Mouse (Mus musculus): ENCODE results near the gene Lamtor1.
"Not testable (repeated sequence)": the region's sequence is repeated elsewhere in the genome, so short reads cannot be mapped to it uniquely, and the experiment has no call there.

Gene Lamtor1

DNA sequence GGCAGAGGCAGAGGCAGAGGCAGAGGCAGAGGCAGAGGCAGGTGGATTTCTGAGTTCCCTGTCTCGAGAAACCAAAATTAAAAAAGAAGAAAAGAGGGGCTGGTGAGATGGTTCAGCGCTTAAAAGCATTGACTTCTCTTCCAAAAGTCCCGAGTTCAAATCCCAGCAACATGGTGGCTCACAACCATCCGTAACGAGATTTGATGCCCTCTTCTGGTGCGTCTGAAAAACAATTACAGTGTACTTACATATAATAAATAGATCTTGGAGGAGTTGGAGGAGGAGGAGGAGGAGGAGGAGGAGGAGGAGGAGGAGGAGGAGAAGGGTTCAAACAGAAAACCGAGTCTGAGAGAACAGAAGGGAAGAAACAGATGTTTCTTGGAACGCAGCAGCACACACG, 10.0 kb upstream of the Lamtor1 start:
- in situ Hi-C loops (cut with MboI; ENCODE audit: low pct_unique_long_range_greater_than_20kb in 1 of 2, low sequenced_read_pairs in 2 of 2, unreplicated experiment in 1 of 2): no loop called here

DNA sequence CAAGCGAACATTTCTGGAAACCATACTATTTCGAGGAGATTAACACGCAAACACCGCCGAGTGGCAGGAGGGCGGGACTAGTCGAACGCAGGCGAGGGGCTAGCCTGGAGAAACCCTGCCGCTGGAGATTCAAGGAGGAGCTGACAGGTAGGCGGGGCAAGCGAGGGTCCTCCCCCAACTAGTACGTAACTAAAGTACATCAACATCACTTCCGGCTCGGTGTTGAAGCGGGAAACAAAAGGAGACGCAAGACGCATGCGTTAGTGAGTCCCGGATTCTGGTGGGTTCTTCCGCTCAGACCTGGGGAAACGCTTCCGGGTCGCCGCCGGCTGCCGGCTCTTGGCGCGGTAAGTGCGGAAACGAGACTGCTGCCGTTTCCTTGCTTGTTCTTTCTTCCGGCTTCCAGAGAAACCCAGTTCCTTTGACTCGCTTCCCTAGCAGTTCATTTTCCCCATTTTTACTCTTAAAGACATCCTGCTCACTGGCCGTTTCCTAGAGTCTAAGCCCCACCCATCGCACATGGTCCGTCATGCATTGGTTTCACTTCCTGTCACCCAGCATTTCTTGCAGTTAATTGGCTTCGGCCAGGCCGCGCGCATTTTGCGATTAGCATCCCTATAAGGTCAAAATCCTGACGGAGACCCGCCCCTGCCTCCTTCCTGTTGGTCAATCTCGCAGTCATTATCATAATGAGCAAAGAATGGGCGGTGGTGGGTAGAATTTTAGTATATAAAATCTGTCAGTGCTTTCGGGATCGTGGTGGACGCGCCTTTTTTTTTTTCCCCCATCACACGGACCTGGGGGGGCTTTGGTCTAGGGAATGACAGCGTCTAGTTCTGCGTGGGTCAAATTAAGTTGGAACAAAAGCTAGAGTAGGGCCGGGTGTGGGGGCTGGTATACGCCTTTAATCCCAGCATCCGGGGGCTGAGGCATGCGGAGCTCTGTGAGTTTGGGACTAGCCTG, 9.3 kb upstream of the Lamtor1 start:
- in situ Hi-C loops (cut with MboI; ENCODE audit: low pct_unique_long_range_greater_than_20kb in 1 of 2, low sequenced_read_pairs in 2 of 2, unreplicated experiment in 1 of 2): no loop called here

DNA sequence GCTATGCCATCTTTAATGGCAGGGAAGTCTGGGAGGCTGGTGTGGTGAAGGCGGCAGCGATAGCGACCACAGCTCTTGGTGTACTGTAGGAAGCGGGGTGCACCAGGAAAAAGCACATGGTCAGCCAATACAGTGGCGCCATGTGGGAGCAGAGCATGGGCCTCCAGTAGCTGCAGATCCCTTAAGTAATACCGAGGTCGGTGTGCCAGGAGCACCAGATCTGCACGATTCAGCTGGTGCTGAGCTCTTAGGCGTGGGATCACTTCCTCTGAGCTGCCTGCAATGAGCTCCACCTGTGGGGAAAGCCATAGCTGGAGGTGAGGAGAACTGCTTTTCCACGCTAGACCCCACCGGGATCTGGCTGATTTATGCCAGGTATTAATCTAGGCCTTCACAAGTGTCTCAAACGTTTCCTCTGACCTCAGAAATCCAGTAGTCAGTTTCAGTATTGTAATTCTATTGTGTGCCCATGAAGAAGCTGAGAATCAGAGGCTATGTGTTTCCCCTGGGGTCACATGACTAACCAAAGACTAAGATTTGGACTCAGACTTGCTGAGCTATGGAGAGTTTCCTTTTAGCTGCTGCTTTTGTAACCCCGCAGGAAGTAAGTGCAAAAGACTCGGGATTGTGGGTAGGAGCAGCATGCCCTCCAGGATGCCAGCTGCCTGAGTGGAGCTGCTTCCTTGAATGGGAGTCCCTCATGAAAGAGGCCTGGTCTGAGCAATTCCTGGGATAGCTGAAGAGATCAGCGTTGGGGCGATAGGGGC, 5.2 kb upstream of the Lamtor1 start:
- in situ Hi-C loops (cut with MboI; ENCODE audit: low pct_unique_long_range_greater_than_20kb in 1 of 2, low sequenced_read_pairs in 2 of 2, unreplicated experiment in 1 of 2): no loop called here

DNA sequence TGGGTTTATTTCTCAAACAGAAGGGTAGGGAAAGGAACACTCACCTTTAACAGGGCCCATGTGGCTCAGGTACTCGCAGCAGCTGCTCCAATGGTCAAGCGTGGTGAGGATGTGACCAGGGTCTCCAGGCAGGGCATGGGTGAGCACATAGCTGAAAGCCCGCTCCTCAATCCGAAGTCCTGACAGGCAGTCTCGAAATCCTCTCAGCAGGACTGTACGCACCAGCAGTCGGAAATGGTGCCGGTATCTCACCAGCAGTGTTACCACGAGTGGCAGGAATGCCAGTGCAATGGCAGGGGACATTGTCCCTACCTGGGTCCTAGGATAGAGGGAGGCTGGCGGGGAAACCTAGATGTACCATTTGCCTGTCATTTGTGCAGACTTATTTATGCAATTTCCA, 3.7 kb upstream of the Lamtor1 start:
- in situ Hi-C loops (cut with MboI; ENCODE audit: low pct_unique_long_range_greater_than_20kb in 1 of 2, low sequenced_read_pairs in 2 of 2, unreplicated experiment in 1 of 2): no loop called here

DNA sequence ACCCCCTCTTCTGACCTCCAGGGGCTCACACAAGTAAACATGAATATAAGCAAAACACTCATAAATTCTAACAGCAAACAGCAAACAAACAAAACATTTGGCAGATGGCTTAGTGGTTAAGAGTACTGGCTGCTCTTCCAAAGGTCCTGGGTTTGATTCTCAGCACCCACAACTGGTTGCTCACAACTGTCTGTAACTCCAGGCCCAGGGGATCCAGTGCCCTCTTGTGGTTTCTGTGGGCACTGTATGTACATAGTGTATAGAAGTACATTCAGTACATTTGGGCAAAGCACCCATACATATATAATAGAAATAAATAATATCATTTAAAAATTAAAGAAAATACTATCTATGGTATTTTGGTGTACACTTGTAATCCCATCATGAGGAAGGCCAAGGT, 2.9 kb upstream of the Lamtor1 start:
- in situ Hi-C loops (cut with MboI; ENCODE audit: low pct_unique_long_range_greater_than_20kb in 1 of 2, low sequenced_read_pairs in 2 of 2, unreplicated experiment in 1 of 2): no loop called here

DNA sequence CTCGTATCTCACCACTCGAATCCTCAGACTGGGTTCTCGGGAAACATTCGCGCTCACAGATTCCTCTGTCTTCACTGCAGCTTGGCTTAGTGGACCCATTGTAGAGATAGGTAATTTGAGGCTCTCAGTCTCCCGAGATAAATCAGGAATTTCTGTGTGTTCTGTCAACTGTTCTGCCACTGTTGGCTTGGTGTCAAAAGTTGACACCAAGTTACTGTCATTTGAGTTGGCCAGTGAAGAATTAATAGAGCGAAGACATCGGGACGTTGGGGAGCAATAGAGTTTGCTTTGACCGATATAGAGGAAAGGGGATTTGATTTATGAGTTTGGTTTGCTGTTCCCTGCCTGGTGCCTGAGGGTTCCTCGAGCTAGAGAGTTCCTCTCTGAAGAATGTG, 580 bp downstream of the Lamtor1 start, which contains the start of gene Tomt:
TSS of gene Tomt (minus strand) at position 73 of the 395 bp plus-strand sequence.
- in situ Hi-C loops (cut with MboI; ENCODE audit: low pct_unique_long_range_greater_than_20kb in 1 of 2, low sequenced_read_pairs in 2 of 2, unreplicated experiment in 1 of 2): no loop called here

DNA sequence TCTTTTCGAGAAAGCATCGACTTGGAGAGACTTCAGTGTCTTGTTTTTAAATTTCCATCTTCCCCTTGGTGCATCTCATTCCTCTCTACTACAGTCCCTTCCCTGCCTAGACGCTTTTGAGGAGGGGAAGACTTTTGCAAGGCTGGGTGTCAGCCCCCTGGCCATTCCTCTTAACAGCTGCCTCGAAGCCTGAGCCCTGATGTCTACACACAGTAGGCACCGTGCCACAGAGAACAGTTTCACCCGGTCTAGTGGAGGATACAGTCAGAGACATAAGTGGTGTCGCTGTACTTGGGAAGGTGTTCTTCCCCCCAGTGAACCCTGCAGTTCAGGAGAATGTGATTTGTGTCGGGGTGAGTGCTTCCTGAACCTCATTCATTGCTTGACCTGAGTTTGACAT, 992 bp downstream of the Lamtor1 start:
- in situ Hi-C loops (cut with MboI; ENCODE audit: low pct_unique_long_range_greater_than_20kb in 1 of 2, low sequenced_read_pairs in 2 of 2, unreplicated experiment in 1 of 2): no loop called here

DNA sequence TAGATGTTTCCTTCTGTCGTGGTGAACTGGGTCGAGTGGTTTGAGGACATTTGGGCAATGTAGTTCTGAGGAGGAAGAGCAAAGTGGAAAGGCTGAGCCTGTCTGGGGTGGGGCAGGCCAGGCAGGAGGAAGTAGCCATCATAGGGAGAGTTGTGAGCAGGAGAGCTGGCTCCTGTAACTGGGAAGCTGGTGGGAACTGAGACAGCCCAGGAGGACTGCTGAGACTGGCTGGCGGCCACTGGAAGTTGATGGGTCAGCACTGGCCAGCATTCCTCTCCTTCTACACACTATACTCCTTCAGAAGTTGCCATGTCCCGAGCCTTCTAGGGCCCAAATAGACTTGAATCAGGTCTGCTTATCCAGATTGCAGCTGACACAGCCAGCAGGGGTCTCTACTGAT, 2.7 kb downstream of the Lamtor1 start:
- in situ Hi-C loops (cut with MboI; ENCODE audit: low pct_unique_long_range_greater_than_20kb in 1 of 2, low sequenced_read_pairs in 2 of 2, unreplicated experiment in 1 of 2): no loop called here

DNA sequence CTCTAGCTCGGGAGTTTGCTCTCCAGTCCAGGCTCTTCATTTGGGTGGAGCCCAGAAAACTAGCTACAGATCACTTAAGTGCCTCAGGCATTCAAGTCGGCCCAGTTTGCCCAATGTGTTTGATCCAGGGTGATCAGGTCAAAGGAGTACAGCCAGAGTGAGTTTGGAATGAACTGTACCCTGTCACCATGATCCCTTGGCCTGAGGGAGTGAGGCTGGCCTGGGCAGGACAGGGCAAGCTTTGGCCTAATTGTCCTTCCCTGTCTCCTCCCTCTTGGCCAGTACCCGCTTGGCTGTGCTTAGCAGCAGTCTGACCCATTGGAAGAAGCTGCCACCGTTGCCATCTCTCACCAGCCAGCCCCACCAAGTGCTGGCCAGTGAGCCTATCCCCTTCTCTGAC, 4.4 kb downstream of the Lamtor1 start:
- in situ Hi-C loops (cut with MboI; ENCODE audit: low pct_unique_long_range_greater_than_20kb in 1 of 2, low sequenced_read_pairs in 2 of 2, unreplicated experiment in 1 of 2): loop anchor here in 1 of 2 experiments (10.0 kb wide), 1 partner anchor 125 kb away; no protein-coding TSS in a partner anchor

DNA sequence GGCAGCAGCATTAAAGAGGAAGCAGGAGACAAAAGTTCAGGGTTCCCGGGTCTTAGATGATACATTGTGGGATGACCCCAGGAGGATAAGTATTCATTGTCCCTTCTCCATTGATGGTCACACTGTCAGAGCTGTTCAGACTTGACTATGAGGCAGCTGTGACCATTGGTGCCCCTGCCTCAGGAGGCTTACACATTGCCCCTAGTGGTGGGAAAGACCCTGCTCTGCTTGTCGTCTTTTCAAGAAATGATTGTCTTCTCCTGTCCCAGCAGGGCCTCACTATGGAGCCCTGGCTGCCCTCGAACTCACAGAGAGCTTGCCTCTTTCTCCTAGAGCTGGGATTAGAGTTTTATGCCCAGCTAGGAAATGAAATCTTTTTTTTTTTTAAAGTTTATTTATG, 6.3 kb downstream of the Lamtor1 start:
- in situ Hi-C loops (cut with MboI; ENCODE audit: low pct_unique_long_range_greater_than_20kb in 1 of 2, low sequenced_read_pairs in 2 of 2, unreplicated experiment in 1 of 2): loop anchor here in 1 of 2 experiments (10.0 kb wide), 1 partner anchor 123 kb away; no protein-coding TSS in a partner anchor

DNA sequence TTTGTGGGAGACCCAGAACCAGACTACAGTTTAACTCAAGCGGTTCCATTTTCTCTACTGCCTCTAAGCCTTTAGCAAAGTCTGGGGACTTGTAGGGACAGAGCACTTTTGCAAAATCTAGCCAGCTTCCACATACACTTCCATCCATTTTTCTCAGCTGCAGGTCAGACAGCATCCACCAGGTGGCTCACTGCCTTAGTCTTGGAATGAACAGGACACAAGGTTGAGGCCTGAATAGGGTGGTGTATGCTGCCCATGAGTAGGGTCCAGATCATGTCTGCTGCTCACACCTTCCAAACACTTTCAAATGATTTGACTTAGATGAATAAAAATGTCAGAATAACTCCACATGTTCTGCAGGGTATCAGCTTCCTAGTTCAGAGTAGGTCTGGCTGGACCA, 12.4 kb downstream of the Lamtor1 start:
- in situ Hi-C loops (cut with MboI; ENCODE audit: low pct_unique_long_range_greater_than_20kb in 1 of 2, low sequenced_read_pairs in 2 of 2, unreplicated experiment in 1 of 2): loop anchor here in 1 of 2 experiments (10.0 kb wide), 1 partner anchor 117 kb away; no protein-coding TSS in a partner anchor

DNA sequence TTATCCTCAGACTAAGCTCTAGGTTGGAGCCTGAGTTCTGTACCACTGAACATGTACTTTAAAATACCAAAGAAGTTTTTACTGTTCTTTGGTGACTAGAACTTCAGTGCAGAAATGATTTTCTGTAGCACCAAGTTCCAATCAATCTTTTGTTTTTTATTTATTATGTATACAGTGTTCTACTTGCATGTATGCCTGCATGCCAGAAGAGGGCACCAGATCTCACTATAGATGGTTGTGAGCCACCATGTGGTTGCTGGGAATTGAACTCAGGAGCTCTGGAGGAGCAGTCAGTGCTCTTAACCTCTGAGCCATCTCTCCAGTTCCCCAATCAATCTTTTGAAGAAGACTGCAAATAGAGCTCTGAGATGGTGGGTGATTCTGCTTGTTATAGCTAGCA, 20.2 kb downstream of the Lamtor1 start:
- in situ Hi-C loops (cut with MboI; ENCODE audit: low pct_unique_long_range_greater_than_20kb in 1 of 2, low sequenced_read_pairs in 2 of 2, unreplicated experiment in 1 of 2): not testable (repeated sequence)

DNA sequence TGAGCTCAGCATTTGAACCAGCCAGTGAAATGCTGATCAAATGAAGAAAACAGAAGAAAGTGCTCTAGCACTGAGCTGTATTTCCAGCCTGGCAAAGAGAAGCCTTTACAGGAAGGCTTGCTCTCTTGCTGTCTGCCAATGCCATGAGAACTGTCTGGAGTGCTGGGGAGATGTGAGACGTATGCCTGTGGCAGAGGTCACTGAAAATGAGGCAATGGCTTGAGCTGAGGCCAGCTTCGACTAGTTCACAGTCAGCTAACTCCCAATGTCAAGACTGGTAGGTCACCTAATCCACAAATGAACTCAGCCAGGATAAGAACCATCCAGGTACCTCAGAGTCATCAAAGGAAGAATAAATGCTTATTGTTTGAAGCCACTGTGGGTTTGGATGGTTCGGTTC, 22.4 kb downstream of the Lamtor1 start:
- in situ Hi-C loops (cut with MboI; ENCODE audit: low pct_unique_long_range_greater_than_20kb in 1 of 2, low sequenced_read_pairs in 2 of 2, unreplicated experiment in 1 of 2): no loop called here

DNA sequence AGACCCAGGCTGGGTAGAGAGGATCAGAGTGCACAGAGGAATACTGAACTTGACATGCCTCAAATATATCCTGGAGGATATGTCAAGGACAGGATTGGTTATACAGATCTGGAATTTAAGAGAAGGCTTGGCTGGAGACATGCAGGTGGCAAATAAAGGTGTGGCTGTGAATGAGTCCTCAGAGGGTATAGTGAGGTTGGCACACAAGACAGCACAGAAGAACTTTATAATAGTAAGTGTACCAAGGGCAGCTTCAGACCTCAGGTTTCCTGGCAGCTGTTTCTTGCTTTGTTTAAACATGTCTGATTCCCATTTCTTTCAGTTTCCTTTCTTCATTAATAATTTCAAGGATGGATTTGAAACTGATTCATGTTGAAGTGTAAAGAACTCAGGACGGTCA, 26.8 kb downstream of the Lamtor1 start:
- in situ Hi-C loops (cut with MboI; ENCODE audit: low pct_unique_long_range_greater_than_20kb in 1 of 2, low sequenced_read_pairs in 2 of 2, unreplicated experiment in 1 of 2): no loop called here

DNA sequence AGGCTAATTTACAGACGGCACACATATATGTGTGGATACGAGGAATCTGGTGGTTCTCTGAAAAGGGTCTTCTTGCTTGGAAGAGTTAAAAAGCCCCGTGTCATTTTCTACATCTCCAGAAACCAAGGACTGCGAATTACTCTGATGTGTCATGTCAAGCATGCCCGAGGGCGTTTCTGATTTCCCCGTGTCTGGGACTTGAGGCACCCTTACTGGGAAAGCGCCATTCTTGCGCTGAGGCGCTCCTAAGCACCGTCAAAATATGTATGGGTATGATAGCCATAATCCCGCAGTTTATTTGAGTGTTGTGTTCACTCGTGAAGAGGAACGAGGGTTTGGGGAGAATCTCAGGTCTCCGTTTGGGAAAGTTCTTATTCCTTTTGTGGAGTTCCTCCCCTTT, 27.6 kb downstream of the Lamtor1 start:
- in situ Hi-C loops (cut with MboI; ENCODE audit: low pct_unique_long_range_greater_than_20kb in 1 of 2, low sequenced_read_pairs in 2 of 2, unreplicated experiment in 1 of 2): no loop called here

DNA sequence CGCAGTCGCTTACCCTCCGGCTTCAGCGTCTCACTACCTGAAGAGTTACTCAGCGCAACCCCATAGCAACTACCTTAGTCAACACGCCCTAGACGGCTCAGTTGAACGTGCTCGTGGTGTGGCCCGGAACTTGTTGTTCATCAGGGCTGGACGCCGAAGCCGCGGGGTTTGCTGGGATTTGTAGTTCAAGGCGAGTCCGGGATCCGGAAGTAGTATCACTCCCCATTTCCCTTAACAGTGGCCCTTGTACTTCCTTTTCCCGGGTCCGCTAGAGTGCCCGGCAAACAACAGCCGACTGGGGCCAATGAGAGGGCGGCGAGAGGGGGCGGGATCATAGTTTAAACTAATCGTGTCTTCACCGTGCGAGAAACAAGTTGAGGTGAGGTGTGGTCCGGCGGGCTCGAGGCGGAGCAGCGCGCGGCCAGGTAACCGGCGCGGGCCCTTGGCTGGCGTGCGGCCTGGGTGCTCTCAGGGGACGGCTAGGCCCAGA, 28.1 kb downstream of the Lamtor1 start, which contains the start of the genes Lrrc51 and Numa1:
TSS of gene Lrrc51 (minus strand) at position 145 of the 490 bp plus-strand sequence.
TSS of gene Numa1 (plus strand) at position 361 of the 490 bp plus-strand sequence.
- in situ Hi-C loops (cut with MboI; ENCODE audit: low pct_unique_long_range_greater_than_20kb in 1 of 2, low sequenced_read_pairs in 2 of 2, unreplicated experiment in 1 of 2): no loop called here

DNA sequence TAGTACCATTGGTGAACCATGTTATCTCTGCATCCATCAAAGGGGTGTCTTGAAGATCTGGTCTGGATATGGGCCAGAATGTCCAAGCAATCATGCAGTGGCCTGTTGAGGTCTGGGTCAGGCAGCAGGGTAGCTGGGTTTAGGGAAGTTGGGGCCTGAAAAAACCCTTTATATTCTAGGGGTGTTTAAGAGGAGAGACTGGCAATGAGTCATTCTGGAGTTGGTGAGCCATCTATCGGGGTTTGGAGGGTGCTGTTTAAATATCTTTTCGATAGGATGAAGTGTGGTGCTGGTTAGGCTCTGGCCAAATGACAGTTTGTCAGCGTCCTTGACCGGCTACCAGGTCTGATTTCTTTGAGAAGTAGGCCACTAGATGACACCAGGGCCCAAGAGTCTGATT, 30.3 kb downstream of the Lamtor1 start:
- in situ Hi-C loops (cut with MboI; ENCODE audit: low pct_unique_long_range_greater_than_20kb in 1 of 2, low sequenced_read_pairs in 2 of 2, unreplicated experiment in 1 of 2): no loop called here

DNA sequence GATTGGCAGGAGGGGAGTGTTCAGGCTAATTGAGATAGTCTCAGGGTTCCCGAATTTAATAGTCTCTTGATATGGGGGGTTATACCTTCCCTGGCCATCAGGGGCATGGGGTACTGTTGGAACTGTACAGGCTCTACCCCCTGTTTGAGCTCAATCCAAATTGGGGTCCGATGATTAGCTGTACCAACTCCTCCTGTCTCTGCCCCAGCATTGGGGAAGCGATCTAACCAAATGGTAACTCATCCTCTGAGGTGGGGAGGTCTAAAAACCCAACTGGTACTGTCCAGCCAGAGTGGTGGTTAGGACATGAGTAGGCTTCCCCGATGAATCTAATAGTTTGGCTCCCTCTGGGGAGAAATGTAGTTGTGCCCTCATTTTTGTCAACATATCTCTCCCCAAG, 31.3 kb downstream of the Lamtor1 start:
- in situ Hi-C loops (cut with MboI; ENCODE audit: low pct_unique_long_range_greater_than_20kb in 1 of 2, low sequenced_read_pairs in 2 of 2, unreplicated experiment in 1 of 2): no loop called here

DNA sequence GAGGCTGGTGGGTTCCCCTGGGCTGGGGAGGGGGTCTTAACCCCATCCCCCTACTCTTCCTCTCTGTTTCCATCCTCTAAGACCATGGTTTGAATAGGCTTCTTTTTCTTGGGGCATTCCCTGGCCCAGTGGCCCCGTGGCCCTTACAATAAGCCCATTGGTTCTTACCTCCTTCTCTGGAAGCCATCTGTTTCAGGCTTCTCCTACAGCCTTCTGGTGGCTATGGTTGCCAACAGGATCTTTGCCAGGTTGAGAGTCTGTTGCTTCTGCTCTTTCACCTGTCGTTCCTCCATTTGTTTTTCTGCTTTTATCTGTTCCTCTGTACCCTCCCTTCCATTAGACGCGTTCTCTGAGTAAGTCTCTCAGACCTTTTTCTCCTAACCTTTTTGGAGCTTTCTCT, 31.9 kb downstream of the Lamtor1 start:
- in situ Hi-C loops (cut with MboI; ENCODE audit: low pct_unique_long_range_greater_than_20kb in 1 of 2, low sequenced_read_pairs in 2 of 2, unreplicated experiment in 1 of 2): no loop called here
